Comparison of ENCODE assay signal across 8 mouse cellular contexts in the genomic region with DNA sequence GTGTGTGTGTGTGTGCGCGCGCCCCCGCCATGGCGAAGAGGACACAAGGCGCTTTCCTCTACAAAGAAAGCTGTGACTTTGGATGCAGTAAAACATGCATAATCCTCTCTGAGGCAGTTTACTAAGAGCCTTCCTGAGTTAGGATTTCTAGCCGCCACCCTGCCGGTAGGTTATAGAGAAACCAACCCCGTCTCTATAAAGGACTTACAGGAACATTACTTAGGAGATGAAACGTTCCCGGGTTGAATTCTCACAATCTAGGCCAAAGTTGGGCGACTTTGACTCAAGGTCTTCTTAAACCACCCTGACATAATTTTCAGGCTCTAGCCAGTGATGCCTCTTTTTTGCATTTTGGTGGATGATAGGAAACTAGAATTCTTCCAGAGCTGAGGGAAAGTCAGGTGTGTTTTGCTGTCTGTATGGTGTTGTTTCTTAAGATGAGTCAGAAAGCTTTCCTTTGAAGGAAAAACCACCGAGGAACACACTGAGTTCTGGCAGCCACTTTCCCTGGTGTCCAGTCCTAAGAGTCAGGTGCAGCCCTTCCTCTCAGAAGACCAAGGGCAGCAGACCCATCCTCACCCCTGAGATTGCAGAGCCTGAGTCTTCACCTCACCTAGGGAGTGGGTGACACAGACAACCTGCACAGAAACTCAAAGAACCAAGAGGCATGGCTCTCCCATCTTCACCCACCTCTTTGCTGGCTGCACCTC. TPM values are rescaled to one million over a fixed set of nuclear protein-coding genes. Genes with fewer than 3 reads are reported as not detected.
DNase-seq lines count a peak whose midpoint lies in the region; ATAC-seq and TF ChIP-seq lines count a peak whose summit lies in the region.

No protein-coding gene starts in this region.

- no peak for TF ChIP-seq CTCF in olfactory bulb, adult 2 months (IDR thresholded peaks at IDR 0.05; ENCODE audit: insufficient read depth, low read depth, low read length)

- peaks cover 63% of the 10 kb centered on the region for H3K4me1 ChIP-seq in lung, embryonic 15.5 days
- peaks cover 81% of the 10 kb centered on the region for H3K4me1 ChIP-seq in embryonic facial prominence, embryonic 15.5 days
- H3K4me1 ChIP-seq in limb, embryonic 10.5 days: peaks cover 78% of the 10 kb centered on the region
- peaks cover 38% of the 10 kb centered on the region for H3K4me1 ChIP-seq in olfactory bulb, adult 2 months (ENCODE audit: control insufficient read depth, insufficient read depth, low read length)

- H3K4me3 ChIP-seq in lung, embryonic 15.5 days: peak overlapping the region; percentile 74
- peak overlapping the region; percentile 77 for H3K4me3 ChIP-seq in embryonic facial prominence, embryonic 15.5 days (replicated peaks)
- peak overlapping the region; percentile 82 for H3K4me3 ChIP-seq in limb, embryonic 10.5 days
- H3K4me3 ChIP-seq in olfactory bulb, adult 2 months (ENCODE audit: insufficient read depth, low read depth, low read length): peak overlapping the region; percentile 80

- peak overlapping the region; percentile 99 for H3K27ac ChIP-seq in lung, embryonic 15.5 days
- peak overlapping the region; percentile 99 for H3K27ac ChIP-seq in embryonic facial prominence, embryonic 15.5 days (replicated peaks)
- H3K27ac ChIP-seq in limb, embryonic 10.5 days: peak overlapping the region; percentile 94
- H3K27ac ChIP-seq in olfactory bulb, adult 2 months (ENCODE audit: insufficient read depth, low read depth, low read length): peak overlapping the region; percentile 78

- no peak for DNase-seq in lung, postnatal 10 days
- no peak for DNase-seq in limb, embryonic 10.5 days (ENCODE audit: low spot score)
- no peak for DNase-seq in urinary bladder, postnatal 4 days (ENCODE audit: low spot score in 2 of 2)
- no peak for DNase-seq in cerebellum, adult 8-10 months
- DNase-seq in kidney, adult 9 months: no peak

- no peak for TF ChIP-seq POLR2A in olfactory bulb, adult 2 months (IDR thresholded peaks at IDR 0.05; ENCODE audit: insufficient read depth, low read depth, low read length)

- no peaks in the 10 kb centered on the region for H3K9me3 ChIP-seq in lung, embryonic 15.5 days
- no peaks in the 10 kb centered on the region for H3K9me3 ChIP-seq in embryonic facial prominence, embryonic 15.5 days (replicated peaks)
- no peaks in the 10 kb centered on the region for H3K9me3 ChIP-seq in limb, embryonic 10.5 days (replicated peaks)

- no peak for ATAC-seq in lung, embryonic 15.5 days (ENCODE audit: borderline replicate concordance, extremely low read depth, low FRiP score, low TSS enrichment)
- ATAC-seq in embryonic facial prominence, embryonic 15.5 days (ENCODE audit: insufficient number of reproducible peaks, low FRiP score, low TSS enrichment, low read depth): no peak; the same call in 1 of the 2 replicates

- H3K27me3 ChIP-seq in lung, embryonic 15.5 days: no peaks in the 10 kb centered on the region
- no peaks in the 10 kb centered on the region for H3K27me3 ChIP-seq in embryonic facial prominence, embryonic 15.5 days
- no peaks in the 10 kb centered on the region for H3K27me3 ChIP-seq in limb, embryonic 10.5 days (ENCODE audit: low read depth, poor library complexity, severe bottlenecking)

- WGBS in lung, embryonic 15.5 days: 3% methylated on average over 13 of the region's 13 CpGs
- WGBS in embryonic facial prominence, embryonic 15.5 days: 3% methylated on average over 13 of the region's 13 CpGs
- 7% methylated on average over 13 of the region's 13 CpGs for WGBS in limb, embryonic 10.5 days
- WGBS in olfactory bulb, adult 2 months: 2% methylated on average over 13 of the region's 13 CpGs

- H3K9ac ChIP-seq in lung, embryonic 15.5 days: no peak overlapping the region; the same call in 1 of the 2 replicates
- no peak overlapping the region for H3K9ac ChIP-seq in embryonic facial prominence, embryonic 15.5 days

- H3K36me3 ChIP-seq in lung, embryonic 15.5 days: no peaks in the 10 kb centered on the region
- no peaks in the 10 kb centered on the region for H3K36me3 ChIP-seq in embryonic facial prominence, embryonic 15.5 days
- H3K36me3 ChIP-seq in limb, embryonic 10.5 days: no peaks in the 10 kb centered on the region

- peak overlapping the region; percentile 94 for H3K4me2 ChIP-seq in lung, embryonic 15.5 days
- peak overlapping the region; percentile 91 for H3K4me2 ChIP-seq in embryonic facial prominence, embryonic 15.5 days (replicated peaks)

RNA-seq across cellular contexts. Expression of a gene that starts 24.1 kb away (rescaled TPM):
- 11.7 and 12.5 TPM in 2 replicates for polyA plus RNA-seq in lung, embryonic 15.5 days (2015; fragmentation: Nextera tagmentation; extraction: Ambion mirVana)
- polyA plus RNA-seq in embryonic facial prominence, embryonic 15.5 days (2015; fragmentation: Nextera tagmentation; extraction: Ambion mirVana): 15.4 and 15.9 TPM in 2 replicates
- polyA plus RNA-seq in limb, embryonic 10.5 days (2016; fragmentation: Nextera tagmentation; extraction: Ambion mirVana): 9.2 and 10.7 TPM in 2 replicates
- not detected in 2 replicates for polyA plus RNA-seq in olfactory bulb, adult 2 months (2012; ENCODE audit: insufficient read depth, insufficient read length, low replicate concordance, missing spikeins)

RNA-seq across cellular contexts. Expression of a gene that starts 46.3 kb away (rescaled TPM):
- polyA plus RNA-seq in lung, embryonic 15.5 days (2015; fragmentation: Nextera tagmentation; extraction: Ambion mirVana): 1.8 TPM in 2 replicates
- polyA plus RNA-seq in embryonic facial prominence, embryonic 15.5 days (2015; fragmentation: Nextera tagmentation; extraction: Ambion mirVana): 1.8 and 3.0 TPM in 2 replicates
- polyA plus RNA-seq in limb, embryonic 10.5 days (2016; fragmentation: Nextera tagmentation; extraction: Ambion mirVana): 1.2 TPM in 2 replicates
- not detected in 2 replicates for polyA plus RNA-seq in olfactory bulb, adult 2 months (2012; ENCODE audit: insufficient read depth, insufficient read length, low replicate concordance, missing spikeins)
